ENCODE assay signal across 9 mouse cellular contexts in the genomic region with DNA sequence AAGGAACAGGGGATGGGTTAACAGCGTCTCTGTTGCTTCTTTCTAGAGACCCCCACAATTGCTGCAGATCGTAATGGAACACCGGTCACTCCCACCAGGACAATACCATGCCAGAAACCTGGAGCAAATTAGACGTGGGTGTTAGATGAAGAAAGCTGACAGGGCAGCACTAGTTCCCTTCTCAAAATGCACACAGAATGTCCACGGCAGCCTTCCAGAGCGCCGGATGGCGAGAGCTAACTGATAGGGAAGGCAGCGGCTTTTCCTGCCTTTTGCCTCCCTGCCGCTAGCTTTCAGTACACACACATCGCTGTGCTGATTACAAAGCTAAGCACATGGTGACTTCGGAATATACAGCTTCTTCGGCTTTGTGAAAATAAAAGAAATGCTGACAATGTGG. TPM values are rescaled to one million over a fixed set of nuclear protein-coding genes. Genes with fewer than 3 reads are reported as not detected.
DNase-seq lines count a peak whose midpoint lies in the region; ATAC-seq and TF ChIP-seq lines count a peak whose summit lies in the region.
"Had no signal": no experiment of that assay in that cellular context is flagged by ENCODE, and none has a peak within 500 bp of the region (broad histone marks: within the 10 kb centered on the region; RNA-seq: fewer than 3 reads in every experiment).

No protein-coding gene starts in this region.

- H3K9ac ChIP-seq in forebrain, embryonic 11.5 days (ENCODE audit: low read length) = no peak overlapping the region
- H3K9ac ChIP-seq in hindbrain, embryonic 14.5 days = peak overlapping the region; percentile 40; the same call in 1 of the 2 replicates

- no peak for ATAC-seq in forebrain, embryonic 11.5 days (replicated peaks; ENCODE audit: low FRiP score)
- no peak for ATAC-seq in hindbrain, embryonic 14.5 days (ENCODE audit: low FRiP score)

- H3K4me2 ChIP-seq in forebrain, embryonic 11.5 days (ENCODE audit: low read depth, low read length, severe bottlenecking) = peak overlapping the region; percentile 34; the same call in 1 of the 2 replicates
- H3K4me2 ChIP-seq in hindbrain, embryonic 14.5 days (replicated peaks) = peak overlapping the region; percentile 51

- H3K4me3 ChIP-seq in left cerebral cortex, adult 2 months = peak overlapping the region; percentile 19; the same call in 1 of the 2 replicates
- H3K4me3 ChIP-seq in forebrain, embryonic 11.5 days (ENCODE audit: low read depth, low read length) = no peak overlapping the region; the same call in 1 of the 2 replicates
- peak overlapping the region; percentile 28 for H3K4me3 ChIP-seq in hindbrain, embryonic 14.5 days (replicated peaks; ENCODE audit: low read length)

- no peaks in the 10 kb centered on the region for H3K27me3 ChIP-seq in forebrain, embryonic 11.5 days (ENCODE audit: control insufficient read depth, insufficient read depth, low read length)
- no peaks in the 10 kb centered on the region for H3K27me3 ChIP-seq in hindbrain, embryonic 14.5 days (ENCODE audit: control insufficient read depth, insufficient read depth, low read length)

- TF ChIP-seq CTCF in left cerebral cortex, adult 2 months (IDR thresholded peaks at IDR 0.05) = no peak

- H3K27ac ChIP-seq in left cerebral cortex, adult 2 months = no peak overlapping the region
- no peak overlapping the region for H3K27ac ChIP-seq in forebrain, embryonic 11.5 days (ENCODE audit: low read depth, low read length)
- H3K27ac ChIP-seq in hindbrain, embryonic 14.5 days = no peak overlapping the region

- no peak for DNase-seq in left cerebral cortex, adult 2 months (ENCODE audit: extremely low spot score in 1 of 2, low spot score in 2 of 2)
- DNase-seq in left cerebral cortex, postnatal 36 days (ENCODE audit: low spot score in 2 of 2) = no peak
- DNase-seq in forebrain, embryonic 11.5 days (ENCODE audit: low spot score) = no peak
- no peak for DNase-seq in hindbrain, embryonic 14.5 days (ENCODE audit: low spot score)
- peak; percentile 40 for DNase-seq in lung, postnatal 10 days
- no peak for DNase-seq in natural killer cell, adult 2 months (ENCODE audit: low spot score in 2 of 2)
- no peak for DNase-seq in frontal cortex, postnatal 36 days (ENCODE audit: low spot score in 2 of 2)
- no peak for DNase-seq in urinary bladder, adult 2 months (ENCODE audit: low spot score)

- no peaks in the 10 kb centered on the region for H3K36me3 ChIP-seq in forebrain, embryonic 11.5 days (ENCODE audit: control insufficient read depth, insufficient read depth, low read length)
- H3K36me3 ChIP-seq in hindbrain, embryonic 14.5 days (replicated peaks; ENCODE audit: control insufficient read depth, insufficient read depth) = no peaks in the 10 kb centered on the region

- no peaks in the 10 kb centered on the region for H3K4me1 ChIP-seq in forebrain, embryonic 11.5 days (replicated peaks; ENCODE audit: control insufficient read depth, insufficient read depth, low read length)
- H3K4me1 ChIP-seq in hindbrain, embryonic 14.5 days (replicated peaks; ENCODE audit: control insufficient read depth, insufficient read depth, low read length) = no peaks in the 10 kb centered on the region

- intact Hi-C loops in left cerebral cortex, adult 2 months (cut with DNase I) = loop anchor here (10.0 kb wide), 1 partner anchor 177 kb away; no protein-coding TSS in a partner anchor
- intact Hi-C loops in left cerebral cortex, postnatal 36 days (cut with DNase I) = loop anchor here (10.0 kb wide), 1 partner anchor 177 kb away; no protein-coding TSS in a partner anchor

- 29% methylated on average over 13 of the region's 13 CpGs for WGBS in forebrain, embryonic 11.5 days
- 34% methylated on average over 13 of the region's 13 CpGs for WGBS in hindbrain, embryonic 14.5 days

- no peaks in the 10 kb centered on the region for H3K9me3 ChIP-seq in forebrain, embryonic 11.5 days (ENCODE audit: control insufficient read depth, low read length)
- H3K9me3 ChIP-seq in hindbrain, embryonic 14.5 days (ENCODE audit: control insufficient read depth, low read length) = no peaks in the 10 kb centered on the region

RNA-seq across cellular contexts. Expression of a gene that starts 7.9 kb away (rescaled TPM):
- not detected for total RNA-seq in left cerebral cortex, adult 2 months (2021)
- total RNA-seq in left cerebral cortex, postnatal 36 days (2021) = not detected
- 1.4 and 2.8 TPM in 2 replicates for polyA plus RNA-seq in forebrain, embryonic 11.5 days (2014; fragmentation: Nextera tagmentation; extraction: Ambion mirVana)
- polyA plus RNA-seq in hindbrain, embryonic 14.5 days (2014; fragmentation: Nextera tagmentation; extraction: Ambion mirVana) = 0.37 TPM in 1 of 2 replicates, not detected in the other
- not detected in 2 replicates for polyA plus RNA-seq in urinary bladder, adult 2 months (2012; rRNA removed)
- total RNA-seq: liver, adult 2 months had no signal
- polyA plus RNA-seq: liver, adult 2 months had no signal

RNA-seq across cellular contexts. Expression of a gene that starts 37.6 kb away (rescaled TPM):
- 1 to 10 TPM; 4.1 to 4.4 TPM for total RNA-seq in left cerebral cortex, adult 2 months (2021)
- 1 to 10 TPM; 2.8 to 4.1 TPM for total RNA-seq in left cerebral cortex, postnatal 36 days (2021)
- 8.7 and 10.2 TPM in 2 replicates for polyA plus RNA-seq in forebrain, embryonic 11.5 days (2014; fragmentation: Nextera tagmentation; extraction: Ambion mirVana)
- 4.4 and 4.5 TPM in 2 replicates for polyA plus RNA-seq in hindbrain, embryonic 14.5 days (2014; fragmentation: Nextera tagmentation; extraction: Ambion mirVana)
- polyA plus RNA-seq in urinary bladder, adult 2 months (2012; rRNA removed) = 5.5 and 6.1 TPM in 2 replicates

RNA-seq across cellular contexts. Expression of a gene that starts 41.3 kb away (rescaled TPM):
- total RNA-seq in left cerebral cortex, adult 2 months (2021) = not detected
- not detected for total RNA-seq in left cerebral cortex, postnatal 36 days (2021)
- polyA plus RNA-seq in forebrain, embryonic 11.5 days (2014; fragmentation: Nextera tagmentation; extraction: Ambion mirVana) = not detected in 2 replicates
- polyA plus RNA-seq in hindbrain, embryonic 14.5 days (2014; fragmentation: Nextera tagmentation; extraction: Ambion mirVana) = not detected in 2 replicates
- not detected in 2 replicates for polyA plus RNA-seq in urinary bladder, adult 2 months (2012; rRNA removed)
- total RNA-seq: liver, adult 2 months had no signal
- polyA plus RNA-seq: liver, adult 2 months had no signal
